Mouse (Mus musculus): ENCODE measurements at regions not wholly inside any gene's neighbourhood (a gene's known extent, or its start where the extent isn't known, plus 50 kb on each side); places are given as distances from the start of the nearest gene placed in this dataset.

DNA sequence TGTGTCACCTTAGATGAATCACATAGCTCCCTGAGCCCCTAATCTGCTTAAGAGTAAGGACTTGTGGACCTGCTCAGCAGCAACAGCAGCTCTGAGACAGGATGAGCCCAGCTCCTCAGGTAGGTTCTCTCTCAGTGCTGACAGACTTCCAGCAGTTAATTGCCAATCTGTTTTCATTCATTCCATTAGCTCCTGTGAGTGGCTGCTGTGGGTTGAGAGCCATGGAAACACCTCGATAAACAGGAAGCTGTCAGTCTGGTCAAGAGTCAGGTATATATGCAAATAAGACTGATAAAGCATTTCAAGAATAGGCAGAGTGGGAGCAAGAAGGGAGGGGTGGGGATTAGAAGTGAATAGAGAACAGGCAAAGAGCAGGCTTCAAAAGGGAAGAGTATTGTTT lies 673.7 kb downstream of the Zfp706 start:
- no peak for TF ChIP-seq CTCF (IDR thresholded peaks at IDR 0.05; ENCODE audit: low read depth, low read length)
- TF ChIP-seq POLR2A (IDR thresholded peaks at IDR 0.05; ENCODE audit: extremely low read depth, insufficient read depth, low read length) = no peak

Measured in liver, adult 2 months (tissue).